Mouse (Mus musculus): ENCODE measurements at regions not wholly inside any gene's neighbourhood (a gene's known extent, or its start where the extent isn't known, plus 50 kb on each side); places are given as distances from the start of the nearest gene placed in this dataset.

DNA sequence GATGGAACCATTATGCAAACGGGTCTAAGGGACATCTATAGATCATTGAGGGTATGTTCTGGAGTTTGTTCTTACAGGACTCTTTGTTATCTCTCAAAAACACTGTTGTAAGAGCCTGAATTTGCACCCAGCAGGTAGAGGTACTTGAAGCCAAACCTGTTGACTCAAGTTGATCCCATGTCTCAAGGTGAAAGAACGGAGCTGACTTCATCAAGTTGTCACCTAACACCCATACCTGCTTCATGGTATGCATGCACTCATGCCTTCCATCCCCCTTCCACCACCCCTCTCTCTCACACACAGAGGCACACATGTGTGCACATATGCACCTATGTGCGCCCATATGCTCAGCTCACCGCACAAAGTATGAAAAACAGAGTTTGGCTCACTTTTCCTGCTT lies 189.0 kb downstream of the Ttll7 start:
- DNase-seq: no peak
- intact Hi-C loops (cut with DNase I): no loop called here

- intact Hi-C loops (cut with DNase I): no loop called here
- no peak for DNase-seq
These were observed 190.7 kb downstream of the Ttll7 start for GRCm38 (mm10) chr3:147042911-147043310.

DNA sequence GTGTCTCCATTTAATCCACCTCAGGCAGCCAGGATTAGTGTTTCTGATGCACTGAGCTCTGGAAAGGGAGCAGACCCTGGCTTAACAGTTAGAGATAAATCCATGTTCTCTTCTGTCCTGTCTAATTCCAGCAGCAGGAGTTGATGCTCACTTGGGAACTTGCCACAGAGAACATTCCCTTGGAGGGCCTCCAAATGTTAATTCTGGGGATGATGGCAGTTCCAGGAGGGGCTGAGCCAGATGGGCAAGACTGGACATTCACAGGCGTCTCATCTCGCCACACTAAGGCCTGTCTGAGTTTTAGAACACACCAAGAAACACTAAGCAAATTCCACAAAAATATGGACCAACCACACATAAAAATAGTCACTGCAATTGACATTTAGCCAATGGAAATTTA lies 194.5 kb downstream of the Ttll7 start:
- peak; percentile 34 to 66 for DNase-seq
- intact Hi-C loops (cut with DNase I): no loop called here

- no peak for DNase-seq
- intact Hi-C loops (cut with DNase I): no loop called here
These were observed 202.1 kb downstream of the Ttll7 start for GRCm38 (mm10) chr3:147054157-147054838.

DNA sequence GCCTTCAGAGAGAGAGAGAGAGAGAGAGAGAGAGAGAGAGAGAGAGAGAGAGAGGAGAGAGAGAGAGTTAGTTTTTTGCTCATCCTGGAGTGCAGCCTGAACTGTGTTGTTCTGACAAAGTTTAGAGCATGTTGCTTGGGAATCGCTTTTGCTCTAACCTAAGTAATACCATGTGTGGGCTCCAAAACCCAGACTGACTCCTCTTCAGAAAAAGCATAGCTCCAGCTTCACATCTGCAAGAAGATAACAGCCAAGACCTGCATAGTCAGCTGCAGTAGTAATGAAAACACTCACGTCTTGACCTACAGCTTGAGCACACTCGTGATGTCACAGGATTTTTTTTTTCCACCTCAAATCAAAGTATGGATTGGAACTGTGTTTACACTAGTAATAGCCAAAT lies 205.7 kb downstream of the Ttll7 start:
- no peak for DNase-seq
- intact Hi-C loops (cut with DNase I): no loop called here

- intact Hi-C loops (cut with DNase I): no loop called here
- DNase-seq: no peak
These were observed 208.5 kb downstream of the Ttll7 start for GRCm38 (mm10) chr3:147060659-147061058.

- peak; percentile 8 to 38 for DNase-seq
- intact Hi-C loops (cut with DNase I): no loop called here
These were observed 210.3 kb downstream of the Ttll7 start for GRCm38 (mm10) chr3:147062451-147062850.

DNA sequence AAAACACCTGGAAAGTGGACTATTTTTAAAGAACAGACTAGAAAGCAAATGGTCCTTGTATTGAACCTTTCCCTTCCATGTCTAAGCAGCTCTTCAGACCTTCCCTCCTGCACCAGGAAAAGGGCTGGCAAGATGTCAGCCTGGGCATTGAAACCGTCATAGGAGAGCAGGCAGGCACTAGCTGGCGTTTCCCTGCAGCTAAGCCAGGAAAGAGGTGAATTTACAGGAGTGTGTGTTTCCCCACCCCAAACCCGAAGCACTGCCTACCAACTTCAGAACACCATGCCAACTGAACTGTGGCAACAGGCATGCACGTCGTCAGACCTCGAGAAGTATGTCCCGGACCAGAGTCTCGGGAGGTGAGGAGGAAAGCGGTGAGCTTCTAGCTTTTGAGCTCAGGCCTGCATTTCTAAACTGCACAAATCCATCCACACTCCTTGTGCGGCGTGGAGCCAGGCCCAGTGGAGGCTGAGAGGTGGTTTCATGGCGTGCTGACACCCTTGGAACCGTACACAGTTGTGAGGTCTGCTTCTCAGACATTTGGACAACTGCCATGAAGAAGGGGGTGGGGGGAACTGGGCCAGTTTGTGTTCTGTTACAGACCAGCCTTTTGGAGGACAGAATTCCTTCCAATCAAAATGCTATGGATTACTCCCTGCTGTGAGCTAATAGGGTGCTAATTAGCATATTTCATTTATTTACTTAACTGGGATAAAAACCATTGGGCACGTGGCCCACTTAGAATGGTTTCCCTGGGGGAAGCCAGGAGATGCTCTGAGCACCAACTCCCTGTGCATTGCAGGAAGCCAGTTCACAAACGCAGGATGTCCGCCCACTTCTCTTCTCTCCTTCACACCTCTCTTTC lies 211.6 kb downstream of the Ttll7 start:
- peak; percentile 15 to 20 for DNase-seq
- intact Hi-C loops (cut with DNase I): no loop called here

DNA sequence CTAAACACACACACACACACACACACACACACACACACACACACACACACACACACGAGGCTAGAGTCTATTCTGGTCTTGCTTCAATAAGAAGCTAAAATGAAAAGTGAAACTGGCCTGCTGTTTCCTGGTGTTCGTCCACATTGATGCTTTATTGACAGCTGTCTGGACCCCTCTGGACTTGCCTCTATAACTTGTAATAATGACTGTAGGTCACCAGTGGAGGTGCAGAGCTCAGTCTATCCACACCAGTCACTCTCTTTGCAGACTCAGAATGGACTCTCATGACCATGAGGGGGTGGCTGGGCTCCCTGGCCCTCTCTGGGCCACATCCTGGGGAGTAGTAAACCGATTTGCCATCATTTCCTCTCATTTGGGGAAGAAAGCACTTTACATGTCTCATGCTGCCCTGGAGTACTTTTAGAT lies 212.3 kb downstream of the Ttll7 start:
- intact Hi-C loops (cut with DNase I): no loop called here
- DNase-seq: no peak

- intact Hi-C loops (cut with DNase I): no loop called here
- no peak for DNase-seq
These were observed 218.8 kb downstream of the Ttll7 start for GRCm38 (mm10) chr3:147070972-147071371.

DNA sequence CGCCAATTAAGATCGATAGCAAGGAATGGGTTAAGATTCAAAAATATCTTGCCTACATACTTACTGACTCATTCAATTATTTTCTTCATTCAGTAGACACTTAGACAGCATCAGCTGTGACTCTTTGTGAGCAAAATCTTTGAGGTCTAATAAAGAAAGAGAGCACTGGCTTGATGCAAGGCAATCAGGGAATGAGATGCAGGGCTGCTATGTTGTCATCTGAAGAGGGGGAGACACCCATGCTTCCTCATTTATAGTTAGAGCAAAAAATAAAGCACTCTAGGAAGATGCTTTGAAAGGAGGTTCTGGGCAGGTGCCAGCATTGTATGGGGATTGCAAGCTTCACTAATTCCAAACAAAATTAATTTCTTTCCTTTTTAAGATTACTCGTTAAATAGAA lies 228.0 kb downstream of the Ttll7 start:
- no peak for DNase-seq
- intact Hi-C loops (cut with DNase I): no loop called here

- intact Hi-C loops (cut with DNase I): no loop called here
- no peak for DNase-seq
These were observed 228.7 kb downstream of the Ttll7 start for GRCm38 (mm10) chr3:147080768-147081448.

GRCm38 (mm10) chr3:147081763-147082162 lies 229.6 kb downstream of the Ttll7 start:
- no peak for DNase-seq
- intact Hi-C loops (cut with DNase I): no loop called here

GRCm38 (mm10) chr3:147082255-147082943 lies 230.2 kb downstream of the Ttll7 start:
- no peak for DNase-seq
- intact Hi-C loops (cut with DNase I): no loop called here

GRCm38 (mm10) chr3:147083374-147083773 lies 231.2 kb downstream of the Ttll7 start:
- no peak for DNase-seq
- intact Hi-C loops (cut with DNase I): no loop called here

- DNase-seq: no peak
- intact Hi-C loops (cut with DNase I): no loop called here
These were observed 231.7 kb downstream of the Ttll7 start for GRCm38 (mm10) chr3:147083823-147084222.

- intact Hi-C loops (cut with DNase I): no loop called here
- no peak for DNase-seq
These were observed 232.5 kb downstream of the Ttll7 start for GRCm38 (mm10) chr3:147084624-147085189.

DNA sequence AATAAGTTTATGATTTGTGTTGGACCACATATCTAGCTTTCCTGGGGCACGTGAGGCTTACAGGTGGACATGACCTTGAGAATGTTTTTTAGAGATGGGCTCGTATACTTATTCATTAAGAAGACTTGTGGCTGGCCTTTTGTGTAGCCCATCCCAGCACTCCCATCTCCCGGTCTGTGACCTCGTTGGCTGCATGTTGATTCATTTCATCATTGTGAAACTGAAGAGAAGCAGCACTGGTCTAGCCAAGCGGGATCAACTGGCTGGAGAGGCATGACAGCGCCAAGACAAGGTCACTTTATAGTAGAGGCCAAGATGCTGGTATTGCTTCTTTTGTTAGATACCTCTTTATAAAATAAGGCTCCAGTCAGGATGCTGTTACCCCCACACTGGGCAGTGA lies 236.0 kb downstream of the Ttll7 start:
- DNase-seq: no peak
- intact Hi-C loops (cut with DNase I): no loop called here

DNA sequence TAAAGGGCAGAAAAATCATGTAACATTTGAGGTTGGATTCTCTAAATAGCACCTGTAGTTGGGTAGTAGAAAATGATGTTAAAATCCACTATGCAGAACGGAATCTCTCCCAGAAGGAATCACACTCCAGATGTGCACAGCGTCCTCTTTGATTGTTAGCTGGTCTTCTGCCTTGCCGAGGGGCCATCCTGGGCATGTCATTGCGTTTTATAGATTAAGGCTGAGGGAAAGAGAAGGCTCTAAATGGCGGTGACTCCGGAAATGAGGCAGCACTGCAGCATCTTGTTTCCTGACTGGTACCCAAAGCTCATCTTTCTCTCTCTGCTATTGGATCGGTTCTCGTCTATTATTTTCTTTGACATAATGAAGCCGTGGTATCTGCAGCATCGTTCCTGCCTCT lies 237.5 kb downstream of the Ttll7 start:
- intact Hi-C loops (cut with DNase I): no loop called here

More for the DNA sequence above, 237.5 kb downstream of the Ttll7 start:
- no peak for DNase-seq

Data from heart, postnatal 14 days (tissue).